Mouse (Mus musculus) right cerebral cortex, postnatal 36 days (tissue): ENCODE measurements at regions not wholly inside any gene's neighbourhood (a gene's known extent, or its start where the extent isn't known, plus 50 kb on each side); places are given as distances from the start of the nearest gene placed in this dataset.

Experiments used
- DNase-seq, 2 experiments: peaks; one replicate each; pipeline ENCODE4 v3.0.0; 2022; ENCODE audit warnings: low spot score in 2 of 2, mixed read lengths in 1 of 2

- no peak for DNase-seq
Observed at GRCm38 (mm10) chr4:84222057-84222717, 452.9 kb downstream of the Bnc2 start.

- no peak for DNase-seq
Observed at GRCm38 (mm10) chr4:84222805-84223335, 452.2 kb downstream of the Bnc2 start.

- DNase-seq: no peak
Observed at GRCm38 (mm10) chr4:84224556-84224955, 450.5 kb downstream of the Bnc2 start.
